Mouse (Mus musculus): ENCODE measurements around the gene Ms4a4c.

- TF ChIP-seq CTCF (conservative IDR thresholded peaks at IDR 0.05; ENCODE audit: low read length) (no peak), POU5F1 (IDR thresholded peaks at IDR 0.05; ENCODE audit: borderline replicate concordance, low read length) (no peak), NANOG (IDR thresholded peaks at IDR 0.05; ENCODE audit: borderline replicate concordance, low read length) (no peak)
Observed at GRCm38 (mm10) chr19:11387685-11388084, 16.9 kb upstream of the Ms4a4c start.

Measured in E14TG2a.4 (cell line).